Mouse (Mus musculus) kidney, adult 11 months (tissue): ENCODE results near the gene Gpr83.
"Not testable (repeated sequence)": the region's sequence is repeated elsewhere in the genome, so short reads cannot be mapped to it uniquely, and the experiment has no call there.

Source experiments
- DNase-seq: peaks from one replicate; pipeline ENCODE4 v3.0.0; 2022

The Gpr83 gene

DNA sequence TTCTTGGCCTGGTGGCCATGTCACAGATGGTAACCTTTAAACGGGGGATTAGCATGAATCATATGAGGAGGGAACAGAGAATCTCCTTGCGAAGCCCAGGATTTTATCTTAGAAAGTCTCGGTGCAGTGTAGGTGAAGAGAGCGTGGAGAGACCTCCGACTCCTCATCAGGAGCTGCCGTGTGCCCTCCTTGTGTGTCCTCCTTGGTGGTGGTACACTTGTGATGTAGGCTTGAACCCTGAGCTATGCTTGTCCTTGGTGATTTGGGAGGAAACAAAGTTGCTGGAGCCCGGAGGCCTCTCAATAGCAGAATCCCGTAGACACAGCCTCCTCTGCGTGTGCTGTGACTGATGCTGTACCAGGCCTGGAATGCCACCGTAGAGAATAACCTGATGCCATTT lies 10.8 kb downstream of the Gpr83 start:
- no peak for DNase-seq

DNA sequence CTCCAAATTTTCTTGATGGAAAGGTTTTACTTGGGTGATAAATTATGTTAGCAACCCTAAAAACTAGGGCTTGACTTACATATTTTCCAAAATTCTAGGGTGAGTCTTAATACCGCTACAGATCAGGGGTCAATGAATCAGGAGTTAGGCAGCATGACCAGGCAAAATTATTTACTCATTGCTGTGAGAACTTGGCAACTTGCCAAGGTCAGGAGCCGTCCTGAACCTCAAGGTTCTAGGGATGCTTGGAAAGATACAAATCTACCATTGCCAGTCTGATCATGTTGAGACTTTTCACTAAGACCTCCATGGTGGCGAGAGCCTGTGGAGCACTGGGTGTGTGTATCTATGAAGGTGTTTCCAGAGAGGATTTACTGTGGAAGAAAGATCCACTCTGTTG lies 11.5 kb downstream of the Gpr83 start:
- DNase-seq, result no peak

DNA sequence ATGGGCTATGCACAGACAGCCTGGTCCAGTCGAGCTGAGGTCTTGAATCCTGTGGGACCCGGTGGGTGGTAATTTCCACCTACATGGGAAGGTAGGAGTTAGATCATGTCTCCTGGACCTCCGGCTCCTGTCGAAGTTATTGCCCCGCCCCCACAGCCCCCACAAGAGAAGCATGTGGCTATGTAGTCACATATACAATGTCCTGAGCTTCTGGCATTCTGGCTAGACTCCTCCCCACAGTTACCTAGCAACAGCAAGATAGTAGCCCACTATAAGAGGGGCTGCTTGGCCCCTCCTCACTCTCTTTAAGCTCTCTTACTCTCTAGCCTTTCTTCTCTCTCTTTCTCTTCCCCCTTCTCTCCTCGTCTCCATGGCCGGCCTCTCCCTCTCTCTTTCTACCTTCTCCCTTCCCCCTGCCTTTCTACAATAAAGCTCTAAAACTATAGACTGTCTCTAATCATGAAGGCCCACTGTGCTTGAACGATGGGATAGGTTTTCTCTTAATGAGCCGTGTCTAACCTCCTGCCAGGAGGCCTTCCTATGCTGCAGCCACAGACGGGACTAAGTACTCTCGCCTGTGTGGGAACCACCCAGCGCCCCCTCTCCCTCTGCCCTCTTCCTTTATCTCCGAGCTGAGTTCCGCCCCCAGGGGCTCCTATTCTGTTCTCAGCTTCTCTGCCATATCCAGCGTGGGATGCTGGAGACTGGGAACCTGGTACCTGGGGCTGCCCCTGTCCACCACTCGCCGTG lies 12.3 kb downstream of the Gpr83 start:
- no peak for DNase-seq

DNA sequence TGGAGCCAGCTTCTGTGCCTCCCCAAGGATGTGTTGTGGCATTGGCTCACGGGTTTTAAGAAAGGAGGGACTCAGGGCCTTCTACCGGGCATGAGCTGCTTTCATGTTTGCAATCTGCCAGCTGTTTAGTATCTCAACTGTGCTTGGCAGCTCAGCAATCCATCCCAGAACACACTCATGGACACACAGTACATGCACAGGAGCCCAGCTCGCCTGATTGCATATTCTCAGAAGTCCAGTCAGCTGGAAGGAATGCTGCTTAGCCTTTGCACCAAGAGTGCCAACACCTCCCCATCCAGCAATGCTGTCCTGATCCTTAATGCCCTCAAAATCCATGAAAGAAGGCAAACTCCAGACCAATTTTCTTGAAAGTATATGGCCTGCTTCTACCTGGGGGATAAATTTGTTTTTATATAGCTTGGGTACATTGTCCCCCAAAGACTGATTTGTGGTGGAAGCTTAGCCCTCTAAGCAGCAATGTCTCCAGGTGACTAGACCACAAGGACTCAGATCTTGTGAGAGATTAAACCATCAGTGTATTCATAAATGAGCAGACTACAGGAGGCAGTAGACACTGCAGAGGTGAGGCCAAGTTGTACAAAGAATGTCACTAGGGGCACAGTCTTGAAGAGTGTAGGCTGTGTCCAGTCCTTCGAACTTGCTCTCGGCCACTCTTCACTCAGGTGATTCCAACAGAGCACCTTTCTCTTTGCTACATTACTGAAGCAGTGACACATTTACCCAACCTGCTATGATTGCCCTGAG lies 15.9 kb downstream of the Gpr83 start:
- DNase-seq, result no peak

DNA sequence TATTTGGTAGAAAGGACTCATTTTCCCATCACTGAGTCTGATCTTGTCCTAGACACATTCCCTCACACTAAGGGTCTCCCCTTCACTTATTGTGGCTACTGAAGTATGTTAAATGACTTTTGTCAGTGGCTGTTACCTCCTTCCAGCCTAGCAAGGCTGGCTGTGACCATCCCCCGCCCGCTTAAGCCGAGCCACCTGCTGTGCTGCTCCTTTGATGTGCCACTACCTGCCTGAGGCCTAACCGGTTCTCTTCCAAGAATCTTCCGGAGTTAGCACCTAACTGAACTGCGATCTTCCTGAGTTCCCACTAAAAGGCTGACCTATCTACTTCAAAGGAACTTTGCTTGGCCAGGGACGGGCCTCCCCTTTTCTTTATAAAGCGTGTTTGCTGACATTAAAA lies 16.6 kb downstream of the Gpr83 start:
- DNase-seq, result not testable (repeated sequence)

DNA sequence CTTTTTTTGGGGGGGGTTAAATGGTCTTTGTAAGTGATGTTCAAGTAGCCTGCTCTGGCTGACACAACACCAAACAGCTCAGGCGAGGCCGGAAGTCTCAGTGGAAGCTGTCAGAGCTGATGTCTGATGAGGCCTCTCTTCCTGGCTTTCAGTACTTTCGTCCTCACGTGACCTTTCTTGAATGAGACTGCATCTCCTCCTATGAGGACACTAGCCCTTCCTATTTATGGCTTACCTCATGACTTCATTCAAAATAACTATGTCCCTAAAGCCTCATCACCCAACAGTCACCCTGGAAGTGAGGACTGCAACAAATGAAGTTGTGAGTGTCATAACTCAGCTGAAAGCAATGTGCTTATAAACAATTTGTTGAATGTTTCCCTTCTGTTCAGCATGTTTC lies 24.6 kb downstream of the Gpr83 start:
- no peak for DNase-seq

DNA sequence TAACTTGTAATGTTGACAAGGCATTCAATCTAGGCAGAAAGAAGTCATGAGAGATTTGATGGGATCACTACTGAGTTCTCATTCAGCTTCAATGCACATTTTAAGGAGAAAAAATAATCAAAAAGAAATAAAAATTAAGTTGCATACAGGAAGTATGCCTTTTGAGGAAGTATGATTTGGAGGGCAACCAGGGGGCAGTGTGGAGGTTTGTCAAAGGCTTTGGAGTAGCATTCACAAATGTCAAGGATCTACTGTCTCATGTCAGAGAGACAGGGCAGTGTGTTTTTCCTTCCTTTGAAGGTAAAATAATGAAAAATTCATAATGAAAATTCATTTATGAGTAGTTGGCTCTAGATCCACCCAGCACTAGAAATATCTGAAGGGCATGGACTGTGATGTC lies 25.1 kb downstream of the Gpr83 start:
- no peak for DNase-seq

DNA sequence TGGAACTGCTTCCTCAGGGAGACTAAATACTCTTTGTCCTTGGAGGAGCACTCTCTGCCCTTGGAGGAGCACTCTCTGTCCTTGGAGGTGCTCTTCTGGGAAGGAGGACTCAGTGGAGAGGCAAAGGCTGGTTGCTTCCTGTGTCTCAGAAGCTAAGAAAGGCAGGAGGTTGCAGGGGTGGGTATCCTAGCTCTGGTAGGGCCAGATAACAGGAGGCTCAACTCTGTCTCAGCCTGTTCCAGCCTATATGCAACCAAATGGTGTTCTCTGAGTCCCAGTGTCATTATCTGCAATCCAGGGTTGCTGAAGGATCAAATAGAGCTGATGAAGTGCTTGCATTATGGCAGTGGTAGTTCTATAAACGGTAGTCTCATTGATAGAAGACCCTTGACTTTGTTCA lies 25.9 kb downstream of the Gpr83 start:
- DNase-seq, result no peak

DNA sequence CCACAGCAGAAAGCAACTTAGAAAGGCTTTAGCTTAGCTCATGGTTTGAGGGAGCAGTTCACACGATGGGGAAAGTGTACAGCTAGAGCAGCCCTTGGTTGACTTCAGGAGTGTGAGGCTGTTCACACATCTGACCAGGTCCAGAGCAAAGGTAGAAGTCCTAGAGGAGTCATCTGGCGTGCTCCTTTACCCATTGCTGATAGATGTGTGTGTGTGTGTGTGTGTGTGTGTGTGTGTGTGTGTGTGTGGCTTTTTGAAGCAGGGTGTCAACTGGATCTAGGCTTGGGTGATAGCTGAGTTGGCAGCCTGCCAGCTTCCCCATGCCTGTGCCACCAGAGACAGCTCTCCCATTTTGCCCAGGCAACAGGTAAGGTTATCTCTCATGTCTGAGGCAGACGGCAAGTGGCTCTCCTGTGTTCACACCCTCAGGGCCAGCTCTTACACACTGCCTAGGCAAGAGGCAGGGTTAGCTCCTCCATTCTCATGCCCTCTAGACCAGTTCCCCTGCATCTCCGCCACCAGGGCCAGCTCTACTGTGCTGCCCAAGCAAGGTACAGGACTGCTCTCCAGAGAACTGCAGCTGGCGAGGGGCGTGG lies 27.9 kb downstream of the Gpr83 start:
- no peak for DNase-seq

DNA sequence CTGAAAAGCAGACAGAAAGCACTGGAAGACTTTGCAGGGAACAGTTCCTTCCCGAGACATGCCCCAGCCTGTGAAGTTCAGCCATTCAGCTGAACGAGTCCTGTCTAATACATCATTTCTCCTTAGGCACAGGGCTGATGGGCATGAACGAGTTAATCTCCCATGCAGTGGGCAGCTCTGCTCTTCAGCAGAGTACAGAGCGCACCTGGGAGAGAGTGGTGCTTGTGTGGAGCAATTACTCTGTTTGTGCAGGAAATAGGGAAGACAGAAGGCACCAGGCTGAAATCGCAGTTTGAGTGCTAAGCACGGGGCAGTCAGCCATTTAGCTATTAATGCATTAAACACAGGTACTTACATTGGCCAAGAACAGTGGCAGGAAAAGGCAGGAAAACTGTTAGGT lies 28.7 kb downstream of the Gpr83 start:
- no peak for DNase-seq

DNA sequence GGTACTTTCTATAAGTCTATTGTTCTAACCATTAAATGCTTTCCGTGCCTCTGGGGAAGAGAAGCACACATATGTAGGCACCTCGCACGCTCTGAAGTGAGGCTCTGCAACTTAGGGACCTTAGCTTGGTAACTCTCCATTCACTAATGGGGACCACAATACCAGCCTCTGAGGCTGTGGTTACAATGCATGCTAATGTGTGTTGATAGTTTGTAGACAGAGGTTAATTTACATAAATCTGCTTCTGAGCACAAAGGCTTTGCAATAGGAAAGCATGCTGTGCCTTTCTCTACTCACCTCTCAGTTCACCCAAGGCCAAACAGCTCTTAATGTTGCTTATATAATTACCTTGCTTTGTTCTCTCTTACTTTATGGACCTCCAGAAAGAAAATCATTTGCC lies 30.7 kb downstream of the Gpr83 start:
- DNase-seq, result no peak

DNA sequence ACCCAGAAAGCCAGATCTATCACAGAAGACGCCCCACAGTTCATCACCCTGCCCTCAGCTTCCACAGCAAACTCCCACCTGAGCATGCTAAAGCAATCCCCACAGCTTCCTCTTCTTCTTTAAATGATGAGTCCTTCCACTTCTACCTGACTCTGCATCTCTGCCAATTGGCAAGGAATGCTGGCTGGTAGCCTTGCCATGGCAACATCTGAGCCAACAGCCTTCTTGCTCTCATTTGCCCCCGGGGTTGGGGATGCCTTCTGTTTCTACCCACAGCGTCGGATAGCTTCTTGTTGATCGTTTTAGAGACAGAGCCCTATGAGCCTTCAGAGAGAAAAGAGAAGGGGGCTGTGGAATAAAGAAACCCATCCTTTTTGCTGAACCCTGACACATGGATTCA lies 31.9 kb downstream of the Gpr83 start:
- DNase-seq, result no peak

DNA sequence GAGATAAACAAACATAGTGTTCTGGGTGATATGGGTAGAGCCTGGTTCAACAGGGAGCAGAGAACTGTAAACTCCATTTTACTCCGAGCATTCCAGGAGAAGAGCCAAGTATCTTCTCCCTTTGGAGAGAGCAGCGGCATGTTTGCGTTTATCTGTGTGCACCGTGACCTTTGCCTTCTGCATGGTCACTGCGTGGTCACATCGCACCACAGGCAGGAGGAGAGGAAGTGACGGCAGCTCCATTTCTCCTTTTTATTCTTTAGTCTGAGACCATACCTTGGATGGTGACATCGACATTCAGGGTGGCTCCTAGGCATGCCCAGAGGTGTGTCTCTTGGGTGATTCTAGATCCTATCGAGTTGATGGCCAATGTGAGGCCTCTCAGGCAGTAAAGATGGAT lies 33.4 kb downstream of the Gpr83 start:
- no peak for DNase-seq

DNA sequence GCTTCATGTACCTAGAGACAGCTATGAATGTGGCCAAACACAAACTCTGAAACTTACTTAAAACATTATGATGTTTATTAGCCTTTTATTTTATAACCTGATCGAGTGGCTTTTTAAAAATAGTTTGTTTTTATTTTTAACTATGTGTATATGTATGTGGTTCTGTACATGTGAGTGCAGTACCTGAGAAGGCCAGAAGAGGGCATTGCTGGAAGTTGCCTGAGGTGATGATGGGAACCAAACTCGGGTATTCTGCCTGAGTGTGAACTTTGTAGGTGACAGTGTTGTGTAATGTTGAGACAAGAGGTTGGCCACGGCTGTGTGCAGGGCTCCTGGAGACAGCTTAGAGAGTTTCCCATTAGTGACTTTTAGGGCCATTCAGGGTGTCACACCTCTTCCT lies 34.6 kb downstream of the Gpr83 start:
- DNase-seq, result no peak

DNA sequence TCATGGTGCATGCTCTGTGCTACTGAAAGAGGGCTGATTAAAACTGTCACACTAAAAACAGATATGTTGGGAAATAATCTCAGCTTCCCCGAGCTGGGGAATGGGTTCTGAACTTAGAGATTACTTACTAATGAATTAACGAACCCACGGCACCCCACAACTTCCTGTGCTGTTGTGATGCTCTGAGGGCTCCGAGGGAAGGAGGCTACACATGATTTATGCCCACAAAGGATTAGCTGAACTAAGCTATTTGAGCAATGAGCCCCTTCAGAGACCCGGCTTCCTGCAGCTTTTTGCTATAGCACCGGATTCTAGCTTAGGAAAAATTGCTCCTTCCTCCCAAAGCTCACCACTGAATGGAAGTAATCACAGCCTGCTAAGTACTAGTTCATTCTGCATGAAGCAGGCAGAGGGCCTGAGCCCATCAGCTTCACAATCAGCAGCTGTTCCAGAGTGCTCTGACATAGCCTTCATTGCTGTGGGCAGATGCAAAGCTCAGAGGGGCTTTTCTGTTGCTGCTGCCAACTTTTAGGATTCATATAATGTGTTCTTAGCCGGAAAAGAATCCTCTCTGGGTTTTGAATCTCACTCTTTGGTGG lies 35.3 kb downstream of the Gpr83 start:
- no peak for DNase-seq

DNA sequence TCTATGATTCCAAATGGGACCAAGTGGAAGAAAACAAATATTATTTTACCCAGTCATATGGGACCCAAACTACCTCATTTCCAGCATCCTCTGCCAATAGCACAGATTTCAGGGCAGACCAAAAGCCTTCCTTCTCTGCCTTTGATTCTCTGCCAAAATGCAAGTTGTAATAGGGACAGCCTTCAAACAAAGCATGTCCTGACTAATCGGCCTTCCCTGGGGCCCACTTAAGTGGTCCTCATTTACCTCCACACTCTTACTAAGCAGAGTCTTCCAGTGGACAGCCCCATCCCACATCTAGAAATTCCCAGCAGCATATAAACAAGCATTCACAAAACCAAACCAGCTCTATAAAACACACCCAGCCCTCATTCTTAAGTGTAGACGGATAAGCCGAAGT lies 37.1 kb downstream of the Gpr83 start:
- DNase-seq, result no peak

DNA sequence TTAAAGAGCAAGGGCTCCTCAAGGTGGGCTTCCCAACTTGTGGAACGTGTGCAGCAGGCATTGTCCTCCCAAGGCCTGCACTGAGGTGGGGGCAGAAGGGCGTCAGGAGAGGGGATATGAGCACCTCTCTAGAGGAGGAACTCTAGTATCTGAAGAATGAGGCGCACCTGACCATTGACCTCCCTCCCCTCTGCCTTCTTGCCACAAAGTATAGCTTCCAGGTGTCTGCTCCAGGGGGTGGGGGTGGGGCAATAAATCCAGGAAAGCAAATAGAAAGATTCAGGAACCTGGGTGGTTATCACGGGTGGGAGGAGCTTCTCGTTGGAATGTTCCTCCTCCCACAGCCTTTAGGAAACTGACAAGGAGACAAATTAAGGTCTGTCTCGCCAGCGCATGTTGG lies 41.7 kb downstream of the Gpr83 start:
- DNase-seq, result no peak

DNA sequence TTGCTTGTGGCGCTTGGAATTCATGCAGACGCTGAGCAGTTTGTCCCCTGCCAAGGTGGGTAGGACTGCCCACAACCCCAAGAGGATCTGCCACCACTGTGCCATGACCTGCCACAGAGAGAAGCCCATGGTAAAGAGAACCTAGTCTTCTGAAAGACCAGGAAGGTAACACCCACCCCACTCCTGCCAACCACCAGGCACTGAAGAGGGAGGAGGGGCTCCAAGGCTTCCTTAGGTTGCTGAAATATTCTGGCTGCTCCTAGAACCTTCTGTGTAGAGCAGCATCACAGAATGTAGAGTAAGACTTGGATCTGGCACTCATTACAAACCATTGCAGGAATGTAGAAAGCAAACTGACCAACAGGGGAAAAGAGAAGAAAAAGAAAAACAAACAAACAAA lies 42.4 kb downstream of the Gpr83 start:
- DNase-seq, result no peak

DNA sequence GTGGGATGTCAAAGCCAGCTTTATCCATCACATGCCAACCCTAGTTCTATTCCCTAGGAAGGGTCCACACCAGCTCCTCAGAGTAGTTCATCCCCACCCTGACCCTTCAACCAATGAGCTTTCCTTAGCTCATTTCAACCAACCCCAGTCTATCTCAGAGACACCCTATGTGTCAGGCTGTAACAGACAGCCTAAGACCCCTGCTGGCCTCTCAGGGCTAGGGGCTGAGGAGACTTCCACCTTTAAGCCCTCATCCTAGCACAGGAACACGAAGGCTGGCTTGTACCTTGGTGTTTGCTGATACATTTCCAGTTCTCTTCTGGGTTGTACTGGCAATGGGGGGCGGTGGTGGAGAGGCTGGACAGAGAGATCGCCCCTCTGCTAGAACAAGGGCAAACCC lies 43.0 kb downstream of the Gpr83 start:
- no peak for DNase-seq

DNA sequence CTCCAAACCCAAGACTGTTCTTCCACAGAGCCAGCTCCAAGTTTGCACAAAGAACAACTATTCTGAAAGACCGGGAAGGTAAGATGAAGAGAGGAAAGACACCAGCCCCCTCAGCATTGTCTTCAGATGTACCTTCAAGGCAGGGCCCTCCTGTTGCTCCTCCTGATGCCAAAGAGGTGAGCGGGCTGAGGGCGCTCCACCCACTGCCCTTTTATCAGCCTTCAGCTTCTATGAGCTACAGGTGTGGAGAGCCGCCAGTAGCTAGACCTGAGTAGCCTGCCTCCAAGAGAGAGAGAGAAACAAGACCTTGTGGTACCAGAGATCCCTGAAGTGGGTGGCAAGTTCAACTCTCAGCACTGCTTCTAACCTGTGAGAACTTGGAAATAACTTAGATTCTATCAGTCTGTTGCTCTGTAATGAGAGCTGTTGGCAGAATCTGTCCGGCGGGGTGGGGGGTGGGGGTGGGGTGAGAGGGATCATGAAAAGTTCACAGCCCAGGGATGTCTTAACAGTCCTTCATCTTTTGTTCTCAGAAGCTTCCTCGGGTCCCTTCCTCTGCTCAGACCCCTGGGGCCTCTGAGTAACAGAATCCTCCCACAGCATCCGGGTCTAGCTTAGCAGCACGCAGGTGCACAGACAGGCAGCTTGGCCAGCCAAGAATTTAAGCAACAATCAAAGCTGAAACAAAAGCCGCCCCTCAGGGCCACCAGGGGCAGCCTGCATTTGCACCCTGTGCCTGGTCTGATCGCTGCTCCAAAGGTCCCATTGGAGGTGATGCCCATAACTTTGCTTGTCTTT lies 43.8 kb downstream of the Gpr83 start, which contains the start of gene Izumo1r:
Gene Izumo1r, minus strand, starts transcription at position 369 of the 798 bp plus-strand sequence.
- DNase-seq, result no peak

DNA sequence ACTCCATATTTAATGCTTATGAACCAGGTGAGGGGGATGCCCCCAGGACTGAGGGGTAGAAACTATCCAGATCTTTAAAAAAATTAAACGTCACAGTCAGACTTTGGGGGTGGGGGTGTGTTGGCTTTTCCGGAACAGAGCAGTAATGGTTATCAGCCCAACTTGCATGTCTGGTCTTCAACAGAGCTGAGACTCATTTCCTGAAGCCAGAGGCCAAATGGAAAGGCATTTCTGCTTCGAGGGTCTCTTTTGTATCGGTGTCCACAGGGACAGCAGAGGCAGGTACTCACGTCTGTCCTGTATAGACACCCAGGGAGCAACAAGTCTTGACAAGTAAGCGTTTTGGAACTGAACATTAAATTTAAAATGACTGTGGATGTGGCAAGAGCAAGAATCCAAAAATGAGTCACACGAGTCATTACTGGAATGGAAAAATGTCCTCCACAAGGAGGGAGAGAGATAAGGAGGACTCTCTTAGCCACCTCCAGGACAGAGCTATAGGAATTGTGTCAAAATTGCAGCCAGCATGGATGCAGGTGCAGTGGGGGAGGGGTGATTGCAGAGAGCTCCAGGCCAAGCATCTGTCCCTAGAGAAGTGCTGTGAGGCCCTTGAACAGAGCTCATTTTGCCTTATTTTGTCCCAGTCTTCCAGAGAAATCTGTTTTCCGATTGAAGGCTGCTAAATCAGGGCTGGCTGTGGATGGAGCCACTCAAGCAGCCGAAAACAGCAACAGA lies 44.9 kb downstream of the Gpr83 start:
- no peak for DNase-seq

DNA sequence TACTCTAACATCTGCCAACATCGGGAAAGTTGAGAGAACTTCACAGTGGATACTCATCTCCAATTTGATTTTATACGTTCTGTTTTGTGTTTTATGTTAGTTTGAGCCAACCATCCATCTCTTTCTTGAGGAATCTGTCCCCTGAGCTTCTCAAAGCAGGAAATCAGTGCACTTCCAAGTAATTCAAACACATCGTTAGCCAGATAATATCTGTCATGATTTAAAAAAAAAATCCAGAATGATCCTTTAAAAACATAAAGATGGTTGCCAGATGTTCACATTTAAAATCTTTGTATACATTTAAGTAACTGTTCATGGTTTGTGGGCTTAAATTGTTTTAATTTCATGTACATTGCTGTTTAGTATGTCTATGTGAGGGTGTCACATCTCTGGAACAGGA lies 45.9 kb downstream of the Gpr83 start:
- DNase-seq, result no peak
